Comparison of ENCODE assay signal across 17 mouse cellular contexts in the genomic region with DNA sequence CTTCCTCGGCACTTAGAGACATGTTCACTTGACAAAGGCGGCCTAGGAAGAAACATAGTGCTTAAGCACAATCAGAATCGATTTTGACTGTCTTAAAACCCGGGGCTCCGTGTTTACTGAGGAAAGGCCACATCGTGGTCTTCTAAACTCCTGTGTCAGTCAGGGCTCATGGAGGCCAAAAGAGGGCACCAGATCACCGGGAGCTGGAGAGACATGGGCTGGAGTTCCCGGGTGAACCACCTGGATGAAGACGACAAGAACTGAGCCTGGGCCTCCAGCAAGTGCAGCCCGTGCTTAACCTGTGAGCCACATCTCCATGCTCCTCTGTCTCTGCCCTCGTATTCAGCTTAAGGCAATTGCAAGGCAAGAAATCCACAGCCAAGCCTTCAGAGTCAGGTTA.
DNase-seq lines count a peak whose midpoint lies in the region; ATAC-seq and TF ChIP-seq lines count a peak whose summit lies in the region.
"Had no signal": no experiment of that assay in that cellular context is flagged by ENCODE, and none has a peak within 500 bp of the region (broad histone marks: within the 10 kb centered on the region; RNA-seq: fewer than 3 reads in every experiment).

No protein-coding gene starts in this region.

- H3K4me1 ChIP-seq in hindbrain, embryonic 10.5 days (replicated peaks): peaks cover 47% of the 10 kb centered on the region
- peaks cover 6% of the 10 kb centered on the region for H3K4me1 ChIP-seq in hindbrain, embryonic 16.5 days (ENCODE audit: control insufficient read depth, insufficient read depth, low read depth, low read length)
- H3K4me1 ChIP-seq in liver, adult 2 months (ENCODE audit: control insufficient read depth, insufficient read depth, low read length): peaks cover 34% of the 10 kb centered on the region
- H3K4me1 ChIP-seq in embryonic facial prominence, embryonic 10.5 days: peaks cover 50% of the 10 kb centered on the region
- H3K4me1 ChIP-seq in stomach, postnatal 0 days (replicated peaks; ENCODE audit: control insufficient read depth, insufficient read depth): peaks cover 3% of the 10 kb centered on the region; the same call in 1 of the 2 replicates

- H3K36me3 ChIP-seq in hindbrain, embryonic 10.5 days: no peaks in the 10 kb centered on the region
- H3K36me3 ChIP-seq in hindbrain, embryonic 16.5 days (ENCODE audit: control insufficient read depth, insufficient read depth, low read length): no peaks in the 10 kb centered on the region
- no peaks in the 10 kb centered on the region for H3K36me3 ChIP-seq in liver, adult 2 months (ENCODE audit: control insufficient read depth, insufficient read depth, low read length)
- H3K36me3 ChIP-seq in embryonic facial prominence, embryonic 10.5 days (replicated peaks): 0 out of 2 replicates have a peak, but pooled peaks cover 6% of the 10 kb centered on the region
- no peaks in the 10 kb centered on the region for H3K36me3 ChIP-seq in stomach, postnatal 0 days (ENCODE audit: control insufficient read depth, insufficient read depth, low read length)
- H3K36me3 ChIP-seq: hindbrain, embryonic 13.5 days; midbrain, embryonic 10.5 days; neural tube, embryonic 15.5 days had no signal

- H3K4me2 ChIP-seq in hindbrain, embryonic 16.5 days (ENCODE audit: low read length): no peak overlapping the region
- no peak overlapping the region for H3K4me2 ChIP-seq in stomach, postnatal 0 days (replicated peaks; ENCODE audit: low read depth)
- H3K4me2 ChIP-seq: hindbrain, embryonic 13.5 days; neural tube, embryonic 15.5 days had no signal

- H3K27me3 ChIP-seq in hindbrain, embryonic 10.5 days (ENCODE audit: insufficient read depth, poor library complexity, severe bottlenecking): peaks cover 3% of the 10 kb centered on the region; the same call in 1 of the 2 replicates
- H3K27me3 ChIP-seq in hindbrain, embryonic 16.5 days (replicated peaks; ENCODE audit: control insufficient read depth, insufficient read depth, low read length): no peaks in the 10 kb centered on the region
- H3K27me3 ChIP-seq in liver, adult 2 months (ENCODE audit: control insufficient read depth, insufficient read depth, low read length): no peaks in the 10 kb centered on the region
- H3K27me3 ChIP-seq in embryonic facial prominence, embryonic 10.5 days (replicated peaks; ENCODE audit: low read depth, poor library complexity, severe bottlenecking): no peaks in the 10 kb centered on the region
- H3K27me3 ChIP-seq in stomach, postnatal 0 days (ENCODE audit: control insufficient read depth, insufficient read depth, low read length): no peaks in the 10 kb centered on the region
- H3K27me3 ChIP-seq: neural tube, embryonic 15.5 days had no signal

- ATAC-seq in hindbrain, embryonic 16.5 days: no peak
- no peak for ATAC-seq in stomach, postnatal 0 days (ENCODE audit: low FRiP score, low TSS enrichment)
- ATAC-seq: forebrain, embryonic 14.5 days had no signal

- no peak for DNase-seq in hindbrain, embryonic 10.5 days (ENCODE audit: low spot score)
- DNase-seq in liver, adult 2 months (ENCODE audit: extremely low read depth, low read depth, low spot score): peak; percentile 50
- DNase-seq in liver: no peak
- no peak for DNase-seq in embryonic facial prominence, embryonic 10.5 days (ENCODE audit: low spot score)
- no peak for DNase-seq in stomach, postnatal 0 days (ENCODE audit: low spot score)
- no peak for DNase-seq in embryo, embryonic 9.5 days (ENCODE audit: extremely low spot score)
- DNase-seq: adrenal gland, postnatal 14 days; heart, adult 2 months; left cerebral cortex, postnatal 4 days; lung, postnatal 36 days; right cerebral cortex, postnatal 4 days; thymus, postnatal 14 days had no signal

- 87% methylated on average over 11 of the region's 11 CpGs for WGBS in hindbrain, embryonic 10.5 days
- 91% methylated on average over 11 of the region's 11 CpGs for WGBS in hindbrain, embryonic 16.5 days
- 57% methylated on average over 11 of the region's 11 CpGs for WGBS in liver, adult 2 months
- WGBS in embryonic facial prominence, embryonic 10.5 days: 86% methylated on average over 11 of the region's 11 CpGs
- WGBS in stomach, postnatal 0 days: 60% methylated on average over 11 of the region's 11 CpGs

- TF ChIP-seq POLR2A in liver, adult 2 months (IDR thresholded peaks at IDR 0.05; ENCODE audit: extremely low read depth, insufficient read depth, low read length): no peak

- TF ChIP-seq CTCF in liver, adult 2 months (IDR thresholded peaks at IDR 0.05; ENCODE audit: low read depth, low read length): peak; percentile 72
- TF ChIP-seq CTCF in stomach, postnatal 0 days (IDR thresholded peaks at IDR 0.05; ENCODE audit: low read depth): peak; percentile 35; the same call in 1 of the 2 replicates

- H3K9me3 ChIP-seq in hindbrain, embryonic 10.5 days: no peaks in the 10 kb centered on the region
- H3K9me3 ChIP-seq in hindbrain, embryonic 16.5 days (ENCODE audit: control insufficient read depth, low read length): no peaks in the 10 kb centered on the region
- H3K9me3 ChIP-seq in embryonic facial prominence, embryonic 10.5 days: no peaks in the 10 kb centered on the region
- no peaks in the 10 kb centered on the region for H3K9me3 ChIP-seq in stomach, postnatal 0 days (ENCODE audit: control insufficient read depth, low read length)
- H3K9me3 ChIP-seq: hindbrain, embryonic 13.5 days; midbrain, embryonic 10.5 days; neural tube, embryonic 15.5 days had no signal

- H3K79me2 ChIP-seq in liver, adult 2 months (ENCODE audit: control insufficient read depth, insufficient read depth, low read length): peaks cover 37% of the 10 kb centered on the region; the same call in 1 of the 2 replicates

- no peak overlapping the region for H3K9ac ChIP-seq in hindbrain, embryonic 16.5 days (ENCODE audit: low read depth, low read length)
- H3K9ac ChIP-seq in liver, adult 2 months (ENCODE audit: low read depth, low read length): no peak overlapping the region
- H3K9ac ChIP-seq in stomach, postnatal 0 days (ENCODE audit: low read length): no peak overlapping the region
- H3K9ac ChIP-seq: hindbrain, embryonic 13.5 days; neural tube, embryonic 15.5 days had no signal

- no peak overlapping the region for H3K4me3 ChIP-seq in hindbrain, embryonic 10.5 days
- H3K4me3 ChIP-seq in hindbrain, embryonic 16.5 days (ENCODE audit: low read length): no peak overlapping the region
- no peak overlapping the region for H3K4me3 ChIP-seq in liver, adult 2 months (ENCODE audit: insufficient read depth, low read depth, low read length)
- H3K4me3 ChIP-seq in embryonic facial prominence, embryonic 10.5 days: no peak overlapping the region
- H3K4me3 ChIP-seq in stomach, postnatal 0 days (ENCODE audit: low read depth, low read length): no peak overlapping the region
- H3K4me3 ChIP-seq: heart, adult 2 months; hindbrain, embryonic 13.5 days; midbrain, embryonic 10.5 days; neural tube, embryonic 15.5 days had no signal

- no peak for TF ChIP-seq EP300 in stomach, postnatal 0 days (optimal IDR thresholded peaks at IDR 0.05)

- peak overlapping the region; percentile 0; the same call in 1 of the 2 replicates for H3K27ac ChIP-seq in hindbrain, embryonic 10.5 days
- H3K27ac ChIP-seq in hindbrain, embryonic 16.5 days (ENCODE audit: low read depth, low read length): no peak overlapping the region
- no peak overlapping the region for H3K27ac ChIP-seq in liver, adult 2 months (replicated peaks; ENCODE audit: insufficient read depth, low read depth, low read length)
- peak overlapping the region; percentile 12; the same call in 1 of the 2 replicates for H3K27ac ChIP-seq in embryonic facial prominence, embryonic 10.5 days (replicated peaks)
- no peak overlapping the region for H3K27ac ChIP-seq in stomach, postnatal 0 days (replicated peaks)
- H3K27ac ChIP-seq: heart, adult 2 months; hindbrain, embryonic 13.5 days; midbrain, embryonic 10.5 days; neural tube, embryonic 15.5 days had no signal

Comparison
In these comparisons a context has a peak if more than half of its experiments do, and no peak if none do; other contexts are left out.
1. H3K27ac ChIP-seq: peak in hindbrain, embryonic 10.5 days (single experiment) and embryonic facial prominence, embryonic 10.5 days (single experiment); none in hindbrain, embryonic 16.5 days (single experiment), liver, adult 2 months (single experiment) and stomach, postnatal 0 days (single experiment).